Mouse (Mus musculus) heart, adult 2 months (tissue): Measurements from ENCODE around the gene Tesk2.

Experiments
- CTCF ChIP-seq: fragments of 200-600 bp; IDR thresholded peaks from 2 replicates; pipeline ENCODE4 v1.8.1; 2022; ENCODE audit warnings: antibody characterized with exemption, mild to moderate bottlenecking, moderate library complexity
- EP300 ChIP-seq: fragments of 200-500 bp; IDR thresholded peaks from 2 replicates; pipeline ENCODE4 v1.6.1; 2011; ENCODE audit warnings: low read depth, low read length, control low read depth; ENCODE audit not compliant: insufficient read depth
- POLR2A ChIP-seq: fragments of 200-500 bp; IDR thresholded peaks from 2 replicates; pipeline ENCODE4 v1.6.1; 2011; ENCODE audit warnings: mild to moderate bottlenecking, low read depth, low read length, control low read depth; ENCODE audit not compliant: insufficient read depth

DNA sequence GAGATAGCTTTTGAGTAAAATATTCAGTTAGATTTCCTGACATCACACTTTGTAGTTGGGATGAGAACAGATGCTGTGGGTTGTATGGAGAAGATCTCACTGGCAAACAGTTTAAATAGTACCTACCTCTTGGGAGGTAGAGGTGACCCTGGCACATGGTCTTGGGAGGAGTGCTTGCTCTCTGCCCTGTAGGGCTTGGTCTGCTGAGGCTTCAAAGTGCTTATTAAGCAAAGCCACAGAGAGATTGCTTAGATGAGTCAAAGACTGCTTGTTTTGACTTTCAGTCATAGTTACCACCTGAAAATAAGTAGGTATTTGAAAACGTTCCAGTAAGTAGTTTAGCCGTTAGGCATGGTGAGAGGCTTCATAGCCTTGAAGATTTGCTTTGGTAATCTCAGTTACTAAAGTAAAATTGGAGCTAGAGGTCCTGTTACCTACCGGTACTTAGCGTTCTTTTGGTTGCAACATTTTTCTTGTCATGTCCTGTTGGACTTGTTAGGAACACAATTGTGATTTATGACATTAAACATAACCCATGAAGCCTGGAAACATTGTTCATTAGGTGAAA lies 31.4 kb upstream of the Tesk2 start:
- TF ChIP-seq POLR2A (no peak), EP300 (no peak), CTCF (no peak)
